Mouse (Mus musculus) neural tube, embryonic 15.5 days (tissue): ENCODE data around the gene Upk3a. TPM values are rescaled to one million over a fixed set of nuclear protein-coding genes. Genes with fewer than 3 reads are reported as not detected.

Source experiments
- ATAC-seq: fragments of 200-750 bp; cut with Nextera tagmentation; 2 replicates; pipeline ENCODE4 v1.8.0; 2017; ENCODE audit warnings: mild to moderate bottlenecking, moderate TSS enrichment, moderate library complexity; ENCODE audit not compliant: low FRiP score
- H3K27ac ChIP-seq: fragments of 300-500 bp; sonication (generic); replicated peaks from 2 replicates; pipeline ENCODE4 v1.5.1; 2015; ENCODE audit warnings: mild to moderate bottlenecking, inconsistent platforms
- H3K27me3 ChIP-seq: fragments of 300-500 bp; sonication (generic); replicated peaks from 2 replicates; pipeline ENCODE4 v1.6.1; 2015; ENCODE audit warnings: inconsistent platforms
- H3K36me3 ChIP-seq: fragments of 300-500 bp; sonication (generic); 2 replicates; pipeline ENCODE4 v1.6.1; 2015; ENCODE audit warnings: inconsistent platforms
- H3K4me1 ChIP-seq: fragments of 300-500 bp; sonication (generic); 2 replicates; pipeline ENCODE4 v1.6.1; 2015; ENCODE audit warnings: inconsistent platforms
- H3K4me2 ChIP-seq: fragments of 300-500 bp; sonication (generic); 2 replicates; pipeline ENCODE4 v1.6.1; 2015; ENCODE audit warnings: inconsistent platforms, mild to moderate bottlenecking, moderate library complexity
- H3K4me3 ChIP-seq: fragments of 300-500 bp; sonication (generic); replicated peaks from 2 replicates; pipeline ENCODE4 v1.5.1; 2015; ENCODE audit warnings: mild to moderate bottlenecking, inconsistent platforms
- H3K9ac ChIP-seq: fragments of 300-500 bp; sonication (generic); replicated peaks from 2 replicates; pipeline ENCODE4 v1.6.1; 2015; ENCODE audit warnings: mild to moderate bottlenecking, inconsistent platforms
- H3K9me3 ChIP-seq: fragments of 300-500 bp; sonication (generic); replicated peaks from 2 replicates; pipeline ENCODE4 v1.6.1; 2016; ENCODE audit warnings: inconsistent platforms
- WGBS: fragments of 180-500 bp; shearing (Covaris S2); methylation state at CpG from one replicate; pipeline ENCODE4 v1.1.7; 2015; ENCODE audit warnings: mixed read lengths; 5-methylcytosine and 5-hydroxymethylcytosine counted together
- polyA plus RNA-seq: library from polyadenylated mRNA; unstranded; fragments of >200 nt; fragmentation: Nextera tagmentation; extraction: Ambion mirVana; gene quantifications from 2 replicates; pipeline ENCODE4 v1.2.1, GENCODE M21; 2015

Upk3a gene
- 0.38 and 0.74 TPM in 2 replicates for polyA plus RNA-seq

DNA sequence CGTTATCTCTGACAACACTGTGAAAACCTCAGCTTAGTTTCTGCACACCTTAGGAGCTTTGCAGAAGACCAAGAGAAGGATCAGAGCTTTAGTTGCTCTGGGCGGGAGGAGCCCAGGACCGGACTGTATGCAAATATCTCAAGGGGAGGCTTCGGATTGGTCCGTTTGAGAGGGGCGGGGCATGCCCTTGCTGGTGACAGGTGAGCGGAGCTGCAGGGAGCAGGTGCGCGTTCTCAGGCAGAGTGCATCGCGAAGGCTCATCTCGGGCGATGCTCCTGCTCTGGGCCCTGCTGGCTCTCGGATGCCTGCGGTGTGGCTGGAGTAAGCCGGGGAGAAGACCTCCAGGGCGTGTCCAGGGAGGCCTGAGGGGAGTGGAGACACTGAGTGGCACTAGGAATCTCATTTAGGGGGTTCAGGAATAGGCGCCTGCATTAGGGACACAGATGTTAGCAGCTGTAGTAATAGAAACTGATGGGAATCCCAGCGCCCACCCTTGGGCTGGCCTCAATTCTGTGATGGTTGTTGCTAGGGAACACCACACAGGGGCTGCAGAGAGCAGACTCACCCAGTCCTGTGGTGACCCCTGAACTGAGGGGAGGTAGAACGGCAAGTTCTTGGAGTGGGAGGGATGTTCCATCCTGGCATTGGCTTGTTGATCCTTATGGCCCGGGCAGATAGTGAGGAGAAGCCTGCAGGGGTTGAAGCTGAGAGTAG is at the start of gene Upk3a:
Gene Upk3a (plus strand): TSS at position 191 of the 714 bp plus-strand sequence.
- no peaks in the 10 kb centered on the region for H3K36me3 ChIP-seq
- H3K4me1 ChIP-seq = peaks cover 15% of the 10 kb centered on the region
- ATAC-seq = 0 out of 2 replicates have a peak, but pooled peaks have one; percentile 50
- 0 out of 2 replicates have a peak within 1 kb of the TSS, but pooled peaks have one; percentile 32 for H3K9ac ChIP-seq
- H3K4me2 ChIP-seq = peak within 1 kb of the TSS; percentile 51
- H3K27me3 ChIP-seq = 0 out of 2 replicates have a peak, but pooled peaks cover 6% of the 10 kb centered on the region
- peak within 1 kb of the TSS; percentile 21 for H3K4me3 ChIP-seq
- 10% methylated on average over 21 of the region's 21 CpGs for WGBS
- H3K27ac ChIP-seq = no peak within 1 kb of the TSS
- no peaks in the 10 kb centered on the region for H3K9me3 ChIP-seq

DNA sequence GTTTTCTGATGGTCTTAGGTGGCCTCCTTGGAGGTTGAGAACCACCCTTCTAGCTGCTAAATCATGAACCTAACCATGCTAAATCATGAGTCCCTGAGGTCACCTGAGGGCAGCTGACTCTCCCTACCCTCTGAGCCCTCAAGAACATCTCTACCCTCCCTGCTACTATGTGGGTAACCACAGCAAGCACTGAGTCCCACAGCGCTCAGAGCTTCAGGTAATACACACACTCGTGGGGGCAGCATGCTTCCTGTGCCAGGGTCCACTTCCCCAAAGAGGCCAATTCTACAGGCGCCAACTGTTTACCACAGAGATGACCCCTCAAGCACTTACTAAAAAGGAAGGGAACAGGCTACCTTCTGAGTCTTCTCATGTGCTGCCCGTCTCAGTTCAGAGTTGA is 48.4 kb upstream of the Upk3a start:
- no peak overlapping the region for H3K27ac ChIP-seq
- peaks cover 21% of the 10 kb centered on the region for H3K4me1 ChIP-seq
- 0 out of 2 replicates have a peak, but pooled peaks cover 5% of the 10 kb centered on the region for H3K36me3 ChIP-seq
- H3K9me3 ChIP-seq = no peaks in the 10 kb centered on the region
- H3K9ac ChIP-seq = no peak overlapping the region
- H3K27me3 ChIP-seq = no peaks in the 10 kb centered on the region
- ATAC-seq = no peak
- WGBS = 94% methylated on average over 4 of the region's 4 CpGs
- no peak overlapping the region for H3K4me2 ChIP-seq
- no peak overlapping the region for H3K4me3 ChIP-seq

DNA sequence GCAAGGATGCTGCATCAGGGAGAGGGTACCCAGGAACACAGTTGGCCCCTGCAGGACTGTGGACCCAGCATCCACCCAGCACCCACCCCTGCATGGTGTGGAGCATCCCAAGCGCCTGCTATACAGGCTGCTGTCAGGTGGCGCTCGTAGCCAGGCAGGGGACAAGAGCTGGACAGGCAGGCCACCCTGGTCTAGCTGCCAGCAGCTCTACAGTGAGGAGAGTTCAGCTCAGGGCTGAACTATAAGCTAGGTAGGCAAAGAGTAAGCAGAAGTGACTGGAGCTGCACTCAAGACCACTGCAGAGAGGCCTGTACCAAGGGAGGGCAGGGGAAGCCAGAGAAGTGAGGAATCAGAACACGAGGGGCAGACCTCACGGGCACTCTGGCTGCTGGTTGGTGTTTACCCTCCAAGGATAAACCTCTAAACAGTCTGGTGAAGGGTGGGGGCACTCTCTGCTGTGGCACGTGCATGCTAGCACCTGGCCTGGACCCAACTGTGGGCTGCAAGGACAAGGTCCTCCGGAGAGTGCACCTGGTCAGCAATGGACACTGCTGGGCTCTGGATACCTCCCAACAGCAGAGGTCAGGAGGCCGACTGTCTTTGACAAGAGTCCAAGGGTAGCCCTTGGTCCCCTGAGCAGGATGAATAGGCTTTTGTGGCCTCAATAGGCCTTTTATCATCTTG is 43.9 kb upstream of the Upk3a start:
- peak; percentile 45; the same call in 1 of the 2 replicates for ATAC-seq

DNA sequence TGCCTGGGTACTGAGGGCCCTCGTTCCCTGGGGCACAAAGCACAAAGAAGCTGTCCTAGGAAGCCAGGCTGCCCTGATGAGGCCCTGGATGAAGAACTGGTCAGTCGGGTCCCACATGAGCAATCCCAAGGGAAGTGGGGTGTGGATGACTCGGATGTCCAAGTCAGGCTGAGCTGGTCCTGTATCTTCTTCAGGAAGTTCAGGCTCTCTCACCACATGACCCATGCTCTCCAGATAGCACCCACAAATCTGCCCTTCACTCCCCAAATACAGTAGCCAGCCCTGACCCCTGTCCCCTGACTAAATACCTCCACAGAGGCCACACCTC is 43.4 kb upstream of the Upk3a start:
- Histone ChIP-seq H3K9ac (no peak overlapping the region), H3K9me3 (no peaks in the 10 kb centered on the region), H3K27ac (0 out of 2 replicates have a peak overlapping the region, but pooled peaks have one; percentile 1), H3K27me3 (no peaks in the 10 kb centered on the region), H3K4me3 (no peak overlapping the region), H3K4me1 (peaks cover 41% of the 10 kb centered on the region), H3K36me3 (0 out of 2 replicates have a peak, but pooled peaks cover 5% of the 10 kb centered on the region), H3K4me2 (no peak overlapping the region)
- ATAC-seq = no peak; the same call in 1 of the 2 replicates
- 14% methylated on average over 3 of the region's 3 CpGs for WGBS

More for the DNA sequence above, 43.9 kb upstream of the Upk3a start:
- Histone ChIP-seq H3K27ac (0 out of 2 replicates have a peak overlapping the region, but pooled peaks have one; percentile 1), H3K4me3 (no peak overlapping the region), H3K9me3 (no peaks in the 10 kb centered on the region), H3K4me1 (peaks cover 41% of the 10 kb centered on the region), H3K27me3 (no peaks in the 10 kb centered on the region), H3K9ac (no peak overlapping the region), H3K36me3 (0 out of 2 replicates have a peak, but pooled peaks cover 5% of the 10 kb centered on the region), H3K4me2 (no peak overlapping the region)
- 44% methylated on average over 8 of the region's 8 CpGs for WGBS

DNA sequence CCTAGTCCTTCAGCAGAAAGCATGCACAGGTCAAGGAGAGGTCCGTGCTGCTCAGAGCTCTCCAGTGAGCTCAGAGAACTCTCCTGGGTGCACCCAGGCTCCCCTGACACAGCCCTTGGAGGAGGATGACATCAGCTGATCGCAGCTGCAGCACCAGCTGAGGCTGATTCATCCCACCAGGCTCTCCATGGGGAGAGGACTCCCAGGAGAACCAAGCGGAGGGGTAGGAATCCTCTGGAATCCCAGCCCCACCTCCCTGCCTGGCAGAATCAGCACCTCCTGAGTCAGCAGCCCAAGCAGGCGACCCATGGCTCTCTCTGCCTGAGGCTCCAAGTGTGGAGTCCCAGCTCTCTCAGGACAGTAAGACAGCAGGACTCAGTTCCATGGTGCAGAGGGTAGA is 41.2 kb upstream of the Upk3a start:
- H3K36me3 ChIP-seq = no peaks in the 10 kb centered on the region
- WGBS = 30% methylated on average over 4 of the region's 4 CpGs
- H3K9ac ChIP-seq = no peak overlapping the region
- H3K27me3 ChIP-seq = no peaks in the 10 kb centered on the region
- no peak overlapping the region for H3K27ac ChIP-seq
- H3K4me1 ChIP-seq = peaks cover 41% of the 10 kb centered on the region
- H3K4me2 ChIP-seq = no peak overlapping the region
- ATAC-seq = no peak
- H3K9me3 ChIP-seq = no peaks in the 10 kb centered on the region
- H3K4me3 ChIP-seq = no peak overlapping the region

DNA sequence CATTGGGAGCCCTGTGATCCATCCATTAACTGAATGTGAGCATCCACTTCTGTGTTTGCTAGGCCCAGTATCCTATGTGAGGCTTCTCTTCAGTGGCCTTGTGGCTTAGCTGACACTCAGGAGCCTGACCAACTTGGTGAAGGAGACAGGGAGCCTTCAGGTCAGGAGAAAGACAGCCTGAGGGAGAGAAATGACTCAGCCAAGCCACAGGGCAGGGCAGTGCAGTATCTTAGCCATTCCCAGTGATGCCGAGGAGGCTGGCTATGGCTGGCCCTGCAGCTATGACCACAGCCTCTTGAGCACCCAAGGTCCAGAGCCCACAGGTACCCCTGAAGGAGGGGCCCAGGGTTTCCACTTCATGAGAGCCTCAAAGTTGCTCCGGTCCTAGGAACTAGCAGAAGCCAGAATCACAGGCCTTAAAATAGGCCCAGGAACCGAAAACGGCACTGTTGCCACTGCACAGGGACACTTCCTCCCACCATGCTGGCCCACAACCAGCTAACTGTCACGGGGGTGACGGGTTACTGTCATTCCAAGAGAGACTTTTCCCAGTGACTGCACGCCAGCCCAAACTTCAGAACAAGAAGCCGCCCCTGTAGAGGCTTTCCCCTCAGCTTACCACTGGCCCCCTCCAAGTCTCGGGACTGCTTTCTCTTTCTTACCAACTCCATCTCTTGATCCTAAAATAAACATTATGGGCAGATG is 35.2 kb upstream of the Upk3a start:
- Histone ChIP-seq H3K9me3 (no peaks in the 10 kb centered on the region), H3K27ac (no peak overlapping the region), H3K36me3 (no peaks in the 10 kb centered on the region), H3K4me2 (no peak overlapping the region), H3K4me3 (no peak overlapping the region), H3K27me3 (no peaks in the 10 kb centered on the region), H3K4me1 (peaks cover 44% of the 10 kb centered on the region), H3K9ac (no peak overlapping the region)
- no peak for ATAC-seq
- WGBS = 84% methylated on average over 9 of the region's 9 CpGs

DNA sequence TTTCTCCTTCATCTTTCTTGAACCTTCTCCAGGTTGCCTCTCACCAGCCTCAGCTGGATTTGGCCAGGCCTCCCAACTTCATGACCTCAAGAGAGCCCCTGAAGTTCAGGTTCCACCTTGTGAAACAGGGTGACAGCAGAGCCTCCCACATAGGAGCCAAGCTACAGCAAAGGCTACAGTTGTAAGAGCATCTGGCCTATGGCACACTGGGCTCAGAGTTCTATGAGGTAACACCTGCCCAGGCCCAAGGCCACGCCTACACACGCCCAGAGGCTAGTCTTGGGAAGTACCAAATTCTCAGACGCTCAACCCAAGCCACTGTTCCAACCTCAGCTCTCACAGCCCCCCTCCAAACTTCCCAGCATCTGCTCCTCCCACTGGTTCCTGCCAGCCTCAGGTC is 34.1 kb upstream of the Upk3a start:
- no peaks in the 10 kb centered on the region for H3K9me3 ChIP-seq
- H3K4me3 ChIP-seq = no peak overlapping the region
- ATAC-seq = no peak
- H3K9ac ChIP-seq = no peak overlapping the region
- H3K27me3 ChIP-seq = no peaks in the 10 kb centered on the region
- peaks cover 44% of the 10 kb centered on the region for H3K4me1 ChIP-seq
- 93% methylated on average over 3 of the region's 3 CpGs for WGBS
- H3K36me3 ChIP-seq = no peaks in the 10 kb centered on the region
- H3K4me2 ChIP-seq = no peak overlapping the region
- H3K27ac ChIP-seq = no peak overlapping the region

DNA sequence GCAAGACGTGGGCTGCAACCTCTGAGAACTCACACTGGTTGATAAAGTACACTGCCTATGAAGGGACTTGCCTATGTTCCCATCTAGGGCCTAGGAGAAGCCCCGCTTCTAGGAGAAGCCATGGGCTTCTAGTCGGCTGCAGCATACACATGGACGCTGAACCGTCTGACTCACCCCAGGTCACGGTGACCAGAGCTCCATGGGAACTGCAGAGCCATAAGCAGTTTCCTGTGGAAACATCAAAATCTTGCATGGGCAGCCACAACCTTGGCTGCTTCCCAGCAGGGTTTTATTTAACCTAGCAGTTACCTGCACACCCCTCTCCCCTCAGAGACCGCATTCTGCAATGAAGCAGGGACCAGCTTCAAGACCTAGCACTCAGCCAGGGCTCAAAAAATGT is 33.2 kb upstream of the Upk3a start:
- Histone ChIP-seq H3K36me3 (no peaks in the 10 kb centered on the region), H3K27me3 (no peaks in the 10 kb centered on the region), H3K4me1 (peaks cover 51% of the 10 kb centered on the region), H3K27ac (no peak overlapping the region), H3K4me2 (no peak overlapping the region), H3K9me3 (no peaks in the 10 kb centered on the region), H3K9ac (no peak overlapping the region), H3K4me3 (no peak overlapping the region)
- ATAC-seq = no peak
- 91% methylated on average over 7 of the region's 7 CpGs for WGBS

DNA sequence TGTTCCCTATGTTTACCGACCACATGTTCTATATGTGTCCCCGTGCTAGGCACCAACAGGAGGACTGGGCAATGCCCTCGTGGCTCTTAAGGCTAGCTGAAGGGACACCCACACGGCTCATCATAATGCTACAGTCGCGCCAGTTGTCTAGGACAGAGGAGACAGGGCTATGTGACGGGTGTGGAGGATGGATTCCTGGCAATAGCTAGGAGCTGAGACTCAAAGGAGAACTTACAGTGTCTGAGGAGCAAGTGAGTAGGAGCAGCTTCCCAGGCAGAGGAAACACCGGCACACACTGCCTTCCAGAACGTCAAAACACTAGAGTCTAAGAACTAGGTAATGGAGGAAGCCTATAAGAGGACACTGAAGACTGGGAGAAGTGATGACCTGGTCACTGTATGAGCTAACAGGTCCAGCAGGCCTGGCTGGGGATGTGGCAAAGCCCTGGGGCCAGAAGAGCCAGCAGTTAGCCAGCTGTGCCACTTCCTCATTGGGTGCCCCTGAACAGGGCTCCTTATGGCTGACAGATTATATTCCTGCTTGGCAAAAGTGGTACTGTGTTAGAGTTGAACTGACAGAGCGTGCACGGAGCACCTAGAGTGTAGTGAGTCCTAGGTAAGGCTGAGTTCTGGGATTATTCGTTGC is 31.3 kb upstream of the Upk3a start:
- H3K4me2 ChIP-seq = peak overlapping the region; percentile 71
- no peak overlapping the region; the same call in 1 of the 2 replicates for H3K9ac ChIP-seq
- peak overlapping the region; percentile 84; the same call in 1 of the 2 replicates for H3K4me3 ChIP-seq
- peaks cover 59% of the 10 kb centered on the region for H3K4me1 ChIP-seq
- no peak overlapping the region for H3K27ac ChIP-seq
- no peaks in the 10 kb centered on the region for H3K36me3 ChIP-seq
- 81% methylated on average over 12 of the region's 12 CpGs for WGBS
- H3K27me3 ChIP-seq = no peaks in the 10 kb centered on the region
- H3K9me3 ChIP-seq = no peaks in the 10 kb centered on the region
- ATAC-seq = no peak

DNA sequence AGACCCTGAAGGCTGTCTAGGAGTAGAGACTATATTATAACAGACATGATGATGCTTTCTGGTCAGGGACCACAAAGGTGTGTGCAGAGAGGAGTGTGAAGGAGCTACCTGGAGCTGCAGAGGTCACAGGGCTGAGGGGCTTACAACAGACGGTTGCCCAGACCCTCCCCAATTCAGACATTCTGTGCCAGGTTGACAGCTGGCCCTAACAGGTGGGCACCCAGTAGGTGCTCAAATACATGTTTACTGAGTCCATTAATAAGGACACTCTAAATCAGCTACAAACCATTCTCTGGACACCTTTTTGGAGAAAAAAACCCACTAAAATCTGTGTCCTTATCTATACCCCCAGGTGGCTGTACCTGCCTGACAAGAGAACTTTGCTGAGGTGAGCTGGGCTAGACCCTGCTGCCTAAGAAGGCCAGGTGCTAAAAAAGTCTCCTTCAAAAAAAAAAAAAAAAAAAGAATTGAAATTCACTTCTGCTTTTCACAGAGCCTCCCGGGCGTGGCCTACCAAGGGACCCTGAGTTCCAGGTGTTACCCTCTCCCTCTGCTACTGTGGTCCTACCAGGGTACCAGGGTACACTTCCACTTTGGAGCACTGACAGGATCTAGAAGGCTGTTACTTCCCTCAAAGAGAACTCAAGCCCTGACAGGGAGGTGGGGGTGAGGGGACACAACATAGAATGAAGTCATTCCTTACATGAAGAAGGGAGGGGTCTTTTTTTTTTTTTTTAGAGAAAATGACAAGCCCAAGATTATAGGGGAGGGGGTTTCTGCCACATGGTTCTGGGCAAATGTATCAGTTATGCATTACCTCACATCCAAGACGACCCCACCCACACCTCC is 30.5 kb upstream of the Upk3a start:
- peak overlapping the region; percentile 97 for H3K9ac ChIP-seq
- peak overlapping the region; percentile 87 for H3K27ac ChIP-seq
- no peaks in the 10 kb centered on the region for H3K27me3 ChIP-seq
- H3K9me3 ChIP-seq = no peaks in the 10 kb centered on the region
- H3K4me3 ChIP-seq = peak overlapping the region; percentile 84
- H3K4me2 ChIP-seq = peak overlapping the region; percentile 71
- WGBS = 65% methylated on average over 4 of the region's 4 CpGs
- peaks cover 59% of the 10 kb centered on the region for H3K4me1 ChIP-seq
- no peak for ATAC-seq
- no peaks in the 10 kb centered on the region for H3K36me3 ChIP-seq
